Comparison of ENCODE assay signal across 18 mouse cellular contexts in genomic region chr13:69555045-69555444, GRCm38 (mm10).
"Had no signal": no experiment of that assay in that cellular context is flagged by ENCODE, and none has a peak within 500 bp of the region (broad histone marks: within the 10 kb centered on the region; RNA-seq: fewer than 3 reads in every experiment).

No protein-coding gene starts in this region.

- H3K4me2 ChIP-seq: lung, embryonic 14.5 days; midbrain, embryonic 12.5 days; neural tube, embryonic 12.5 days; stomach, embryonic 15.5 days had no signal

- ATAC-seq: midbrain, embryonic 16.5 days had no signal

- H3K9me3 ChIP-seq: midbrain, embryonic 10.5 days; midbrain, embryonic 12.5 days; neural tube, embryonic 12.5 days; stomach, embryonic 15.5 days had no signal

- H3K4me3 ChIP-seq: midbrain, embryonic 10.5 days; midbrain, embryonic 12.5 days; myocyte; neural tube, embryonic 12.5 days; stomach, embryonic 15.5 days had no signal

- DNase-seq: lung, adult 18-20 months; lung, embryonic 14.5 days; lung, postnatal 10 days; lung, postnatal 4 days; midbrain, embryonic 14.5 days; retina, postnatal 1 day; right cerebral cortex, adult 18-20 months; thymus, adult 2 months; thymus, postnatal 14 days; thymus, postnatal 36 days had no signal

- H3K36me3 ChIP-seq: midbrain, embryonic 10.5 days; midbrain, embryonic 12.5 days; neural tube, embryonic 12.5 days; stomach, embryonic 15.5 days had no signal

- H3K27ac ChIP-seq: liver, embryonic 14.5 days; midbrain, embryonic 10.5 days; midbrain, embryonic 12.5 days; neural tube, embryonic 12.5 days; stomach, embryonic 15.5 days; stomach, postnatal 0 days had no signal

- H3K9ac ChIP-seq: liver, embryonic 14.5 days; lung, embryonic 14.5 days; midbrain, embryonic 12.5 days; neural tube, embryonic 12.5 days; stomach, embryonic 15.5 days had no signal

- H3K27me3 ChIP-seq: midbrain, embryonic 12.5 days; neural tube, embryonic 12.5 days; stomach, embryonic 15.5 days had no signal

- H3K4me1 ChIP-seq: stomach, embryonic 15.5 days had no signal
